Mouse (Mus musculus): ENCODE measurements at regions not wholly inside any gene's neighbourhood (a gene's known extent, or its start where the extent isn't known, plus 50 kb on each side); places are given as distances from the start of the nearest gene placed in this dataset.

GRCm38 (mm10) chr15:67342050-67342449, 841.3 kb upstream of the Lrrc6 start:
- DNase-seq (ENCODE audit: low spot score) (no peak), ATAC-seq (ENCODE audit: insufficient number of reproducible peaks, low FRiP score, low TSS enrichment, low read depth) (no peak)
- Histone ChIP-seq H3K9ac (ENCODE audit: low read length) (no peak overlapping the region), H3K4me3 (ENCODE audit: low read depth, low read length) (no peak overlapping the region), H3K36me3 (ENCODE audit: control insufficient read depth, insufficient read depth, low read length) (no peaks in the 10 kb centered on the region), H3K4me2 (ENCODE audit: low read depth, severe bottlenecking) (no peak overlapping the region), H3K4me1 (ENCODE audit: control insufficient read depth, insufficient read depth, low read length) (no peaks in the 10 kb centered on the region), H3K27me3 (ENCODE audit: control insufficient read depth, insufficient read depth, low read length) (no peaks in the 10 kb centered on the region), H3K27ac (replicated peaks; ENCODE audit: low read depth, low read length) (no peak overlapping the region), H3K9me3 (ENCODE audit: control insufficient read depth, low read length) (no peaks in the 10 kb centered on the region)
- 90% methylated on average over 3 of the region's 3 CpGs for WGBS

- no peaks in the 10 kb centered on the region for H3K36me3 ChIP-seq (ENCODE audit: control insufficient read depth, insufficient read depth, low read length)
- 93% methylated on average over 5 of the region's 5 CpGs for WGBS
Observed at GRCm38 (mm10) chr15:67337040-67337395, 836.3 kb upstream of the Lrrc6 start.

GRCm38 (mm10) chr15:67336294-67337039, 835.8 kb upstream of the Lrrc6 start:
- ATAC-seq (ENCODE audit: insufficient number of reproducible peaks, low FRiP score, low TSS enrichment, low read depth) (no peak), DNase-seq (ENCODE audit: low spot score) (no peak)
- WGBS = 65% methylated on average over 5 of the region's 5 CpGs
- Histone ChIP-seq H3K9me3 (ENCODE audit: control insufficient read depth, low read length) (no peaks in the 10 kb centered on the region), H3K4me3 (ENCODE audit: low read depth, low read length) (no peak overlapping the region), H3K36me3 (ENCODE audit: control insufficient read depth, insufficient read depth, low read length) (no peaks in the 10 kb centered on the region), H3K9ac (ENCODE audit: low read length) (no peak overlapping the region), H3K27me3 (ENCODE audit: control insufficient read depth, insufficient read depth, low read length) (no peaks in the 10 kb centered on the region), H3K4me2 (ENCODE audit: low read depth, severe bottlenecking) (no peak overlapping the region), H3K4me1 (ENCODE audit: control insufficient read depth, insufficient read depth, low read length) (no peaks in the 10 kb centered on the region), H3K27ac (replicated peaks; ENCODE audit: low read depth, low read length) (no peak overlapping the region)

More at GRCm38 (mm10) chr15:67337040-67337395, 836.3 kb upstream of the Lrrc6 start:
- no peaks in the 10 kb centered on the region for H3K4me1 ChIP-seq (ENCODE audit: control insufficient read depth, insufficient read depth, low read length)
- H3K27ac ChIP-seq (replicated peaks; ENCODE audit: low read depth, low read length) = no peak overlapping the region
- DNase-seq (ENCODE audit: low spot score) = no peak
- H3K4me2 ChIP-seq (ENCODE audit: low read depth, severe bottlenecking) = no peak overlapping the region
- H3K4me3 ChIP-seq (ENCODE audit: low read depth, low read length) = no peak overlapping the region
- no peak for ATAC-seq (ENCODE audit: insufficient number of reproducible peaks, low FRiP score, low TSS enrichment, low read depth)
- H3K27me3 ChIP-seq (ENCODE audit: control insufficient read depth, insufficient read depth, low read length) = no peaks in the 10 kb centered on the region
- no peak overlapping the region for H3K9ac ChIP-seq (ENCODE audit: low read length)
- no peaks in the 10 kb centered on the region for H3K9me3 ChIP-seq (ENCODE audit: control insufficient read depth, low read length)

GRCm38 (mm10) chr15:67332521-67332920, 831.8 kb upstream of the Lrrc6 start:
- Histone ChIP-seq H3K36me3 (ENCODE audit: control insufficient read depth, insufficient read depth, low read length) (no peaks in the 10 kb centered on the region), H3K4me2 (ENCODE audit: low read depth, severe bottlenecking) (no peak overlapping the region), H3K27me3 (ENCODE audit: control insufficient read depth, insufficient read depth, low read length) (no peaks in the 10 kb centered on the region), H3K4me3 (ENCODE audit: low read depth, low read length) (no peak overlapping the region), H3K9ac (ENCODE audit: low read length) (no peak overlapping the region), H3K4me1 (ENCODE audit: control insufficient read depth, insufficient read depth, low read length) (no peaks in the 10 kb centered on the region), H3K27ac (replicated peaks; ENCODE audit: low read depth, low read length) (no peak overlapping the region), H3K9me3 (ENCODE audit: control insufficient read depth, low read length) (no peaks in the 10 kb centered on the region)
- DNase-seq (ENCODE audit: low spot score) = no peak
- WGBS = 81% methylated on average over 1 of the region's 1 CpGs
- no peak for ATAC-seq (ENCODE audit: insufficient number of reproducible peaks, low FRiP score, low TSS enrichment, low read depth)

GRCm38 (mm10) chr15:67320292-67320691, 819.6 kb upstream of the Lrrc6 start:
- no peak overlapping the region for H3K4me3 ChIP-seq (ENCODE audit: low read depth, low read length)
- H3K36me3 ChIP-seq (ENCODE audit: control insufficient read depth, insufficient read depth, low read length) = no peaks in the 10 kb centered on the region
- no peaks in the 10 kb centered on the region for H3K9me3 ChIP-seq (ENCODE audit: control insufficient read depth, low read length)
- H3K27me3 ChIP-seq (ENCODE audit: control insufficient read depth, insufficient read depth, low read length) = no peaks in the 10 kb centered on the region
- no peak overlapping the region for H3K9ac ChIP-seq (ENCODE audit: low read length)
- 76% methylated on average over 2 of the region's 2 CpGs for WGBS
- DNase-seq (ENCODE audit: low spot score) (no peak), ATAC-seq (ENCODE audit: insufficient number of reproducible peaks, low FRiP score, low TSS enrichment, low read depth) (no peak)
- no peak overlapping the region for H3K4me2 ChIP-seq (ENCODE audit: low read depth, severe bottlenecking)
- no peak overlapping the region for H3K27ac ChIP-seq (replicated peaks; ENCODE audit: low read depth, low read length)
- H3K4me1 ChIP-seq (ENCODE audit: control insufficient read depth, insufficient read depth, low read length) = no peaks in the 10 kb centered on the region

- ATAC-seq (ENCODE audit: insufficient number of reproducible peaks, low FRiP score, low TSS enrichment, low read depth) = no peak
- no peaks in the 10 kb centered on the region for H3K27me3 ChIP-seq (ENCODE audit: control insufficient read depth, insufficient read depth, low read length)
Observed at GRCm38 (mm10) chr15:67315202-67315601, 814.5 kb upstream of the Lrrc6 start.

GRCm38 (mm10) chr15:67313648-67314047, 812.9 kb upstream of the Lrrc6 start:
- H3K27me3 ChIP-seq (ENCODE audit: control insufficient read depth, insufficient read depth, low read length) = no peaks in the 10 kb centered on the region
- no peaks in the 10 kb centered on the region for H3K36me3 ChIP-seq (ENCODE audit: control insufficient read depth, insufficient read depth, low read length)
- no peaks in the 10 kb centered on the region for H3K4me1 ChIP-seq (ENCODE audit: control insufficient read depth, insufficient read depth, low read length)
- H3K9ac ChIP-seq (ENCODE audit: low read length) = no peak overlapping the region
- no peak overlapping the region for H3K4me3 ChIP-seq (ENCODE audit: low read depth, low read length)
- H3K27ac ChIP-seq (replicated peaks; ENCODE audit: low read depth, low read length) = no peak overlapping the region
- ATAC-seq (ENCODE audit: insufficient number of reproducible peaks, low FRiP score, low TSS enrichment, low read depth) = no peak
- H3K9me3 ChIP-seq (ENCODE audit: control insufficient read depth, low read length) = no peaks in the 10 kb centered on the region
- DNase-seq (ENCODE audit: low spot score) = no peak
- H3K4me2 ChIP-seq (ENCODE audit: low read depth, severe bottlenecking) = no peak overlapping the region

More at GRCm38 (mm10) chr15:67315202-67315601, 814.5 kb upstream of the Lrrc6 start:
- no peak overlapping the region for H3K27ac ChIP-seq (replicated peaks; ENCODE audit: low read depth, low read length)
- no peak for DNase-seq (ENCODE audit: low spot score)
- no peaks in the 10 kb centered on the region for H3K36me3 ChIP-seq (ENCODE audit: control insufficient read depth, insufficient read depth, low read length)
- H3K4me2 ChIP-seq (ENCODE audit: low read depth, severe bottlenecking) = no peak overlapping the region
- H3K4me3 ChIP-seq (ENCODE audit: low read depth, low read length) = no peak overlapping the region
- no peaks in the 10 kb centered on the region for H3K4me1 ChIP-seq (ENCODE audit: control insufficient read depth, insufficient read depth, low read length)
- H3K9ac ChIP-seq (ENCODE audit: low read length) = no peak overlapping the region
- WGBS = 89% methylated on average over 1 of the region's 1 CpGs
- H3K9me3 ChIP-seq (ENCODE audit: control insufficient read depth, low read length) = no peaks in the 10 kb centered on the region

- no peak for DNase-seq (ENCODE audit: low spot score)
- Histone ChIP-seq H3K4me3 (ENCODE audit: low read depth, low read length) (no peak overlapping the region), H3K4me1 (ENCODE audit: control insufficient read depth, insufficient read depth, low read length) (no peaks in the 10 kb centered on the region), H3K36me3 (ENCODE audit: control insufficient read depth, insufficient read depth, low read length) (no peaks in the 10 kb centered on the region), H3K9ac (ENCODE audit: low read length) (no peak overlapping the region), H3K4me2 (ENCODE audit: low read depth, severe bottlenecking) (no peak overlapping the region), H3K27ac (replicated peaks; ENCODE audit: low read depth, low read length) (no peak overlapping the region), H3K9me3 (ENCODE audit: control insufficient read depth, low read length) (no peaks in the 10 kb centered on the region), H3K27me3 (ENCODE audit: control insufficient read depth, insufficient read depth, low read length) (no peaks in the 10 kb centered on the region)
- WGBS = 66% methylated on average over 1 of the region's 1 CpGs
- ATAC-seq (ENCODE audit: insufficient number of reproducible peaks, low FRiP score, low TSS enrichment, low read depth) = no peak
Observed at GRCm38 (mm10) chr15:67305681-67306080, 805.0 kb upstream of the Lrrc6 start.

- no peak for DNase-seq (ENCODE audit: low spot score)
- Histone ChIP-seq H3K4me2 (ENCODE audit: low read depth, severe bottlenecking) (no peak overlapping the region), H3K9me3 (ENCODE audit: control insufficient read depth, low read length) (no peaks in the 10 kb centered on the region), H3K9ac (ENCODE audit: low read length) (no peak overlapping the region), H3K27ac (replicated peaks; ENCODE audit: low read depth, low read length) (no peak overlapping the region), H3K4me3 (ENCODE audit: low read depth, low read length) (no peak overlapping the region), H3K4me1 (ENCODE audit: control insufficient read depth, insufficient read depth, low read length) (no peaks in the 10 kb centered on the region), H3K27me3 (ENCODE audit: control insufficient read depth, insufficient read depth, low read length) (no peaks in the 10 kb centered on the region), H3K36me3 (ENCODE audit: control insufficient read depth, insufficient read depth, low read length) (no peaks in the 10 kb centered on the region)
- ATAC-seq (ENCODE audit: insufficient number of reproducible peaks, low FRiP score, low TSS enrichment, low read depth) = no peak
- WGBS = 84% methylated on average over 1 of the region's 1 CpGs
Observed at GRCm38 (mm10) chr15:67303804-67304203, 803.1 kb upstream of the Lrrc6 start.
